Mouse (Mus musculus) megakaryocyte, embryonic 14.5 days (primary cell): ENCODE data around the gene Kiss1.

ENCODE experiments used
- FLI1 ChIP-seq: IDR thresholded peaks from 2 replicates; pipeline ENCODE4 v1.6.1; 2012; ENCODE audit warnings: low read length, inconsistent platforms, mixed read lengths
- GATA1 ChIP-seq: IDR thresholded peaks from 3 replicates; pipeline ENCODE4 v1.6.1; 2012; ENCODE audit warnings: mixed read lengths, low read length, inconsistent platforms, borderline replicate concordance

GRCm38 (mm10) chr1:133278539-133278938 is 43.1 kb upstream of the Kiss1 start:
- TF ChIP-seq GATA1 (no peak), FLI1 (no peak)
